Mouse (Mus musculus) heart, embryonic 13.5 days (tissue): ENCODE measurements around the gene 1700012B07Rik. TPM values are rescaled to one million over a fixed set of nuclear protein-coding genes. Genes with fewer than 3 reads are reported as not detected.

Experiments
- ATAC-seq: fragments of 200-750 bp; cut with Nextera tagmentation; 2 replicates; pipeline ENCODE4 v1.8.0; 2017; ENCODE audit warnings: moderate TSS enrichment; ENCODE audit not compliant: insufficient number of reproducible peaks, low FRiP score, low TSS enrichment; ENCODE audit errors: extremely low read depth
- H3K27ac ChIP-seq: fragments of 300-500 bp; sonication (generic); replicated peaks from 2 replicates; pipeline ENCODE4 v1.5.1; 2015; ENCODE audit warnings: moderate library complexity, mild to moderate bottlenecking, inconsistent platforms
- H3K27me3 ChIP-seq: fragments of 300-500 bp; sonication (generic); replicated peaks from 2 replicates; pipeline ENCODE4 v1.6.1; 2015; ENCODE audit warnings: mild to moderate bottlenecking, inconsistent platforms
- H3K36me3 ChIP-seq: fragments of 300-500 bp; sonication (generic); 2 replicates; pipeline ENCODE4 v1.6.1; 2015; ENCODE audit warnings: mild to moderate bottlenecking, inconsistent platforms
- H3K4me1 ChIP-seq: fragments of 300-500 bp; sonication (generic); 2 replicates; pipeline ENCODE4 v1.6.1; 2015; ENCODE audit warnings: inconsistent platforms
- H3K4me2 ChIP-seq: fragments of 300-500 bp; sonication (generic); 2 replicates; pipeline ENCODE4 v1.6.1; 2015; ENCODE audit warnings: inconsistent platforms, mild to moderate bottlenecking, moderate library complexity
- H3K4me3 ChIP-seq: fragments of 300-500 bp; sonication (generic); 2 replicates; pipeline ENCODE4 v1.5.1; 2015; ENCODE audit warnings: moderate library complexity, mild to moderate bottlenecking, inconsistent platforms
- H3K9ac ChIP-seq: fragments of 300-500 bp; sonication (generic); 2 replicates; pipeline ENCODE4 v1.6.1; 2015; ENCODE audit warnings: inconsistent platforms, mild to moderate bottlenecking, moderate library complexity
- H3K9me3 ChIP-seq: fragments of 300-500 bp; sonication (generic); 2 replicates; pipeline ENCODE4 v1.6.1; 2016; ENCODE audit warnings: inconsistent platforms
- WGBS: fragments of 180-500 bp; shearing (Covaris S2); methylation state at CpG from one replicate; pipeline ENCODE4 v1.1.7; 2015; ENCODE audit warnings: mixed read lengths; 5-methylcytosine and 5-hydroxymethylcytosine counted together
- polyA plus RNA-seq: library from polyadenylated mRNA; unstranded; fragments of >200 nt; fragmentation: Nextera tagmentation; extraction: Ambion mirVana; gene quantifications from 2 replicates; pipeline ENCODE4 v1.2.1, GENCODE M21; 2015

1700012B07Rik gene
- polyA plus RNA-seq, 1 experiment from 2014 or later: not detected

DNA sequence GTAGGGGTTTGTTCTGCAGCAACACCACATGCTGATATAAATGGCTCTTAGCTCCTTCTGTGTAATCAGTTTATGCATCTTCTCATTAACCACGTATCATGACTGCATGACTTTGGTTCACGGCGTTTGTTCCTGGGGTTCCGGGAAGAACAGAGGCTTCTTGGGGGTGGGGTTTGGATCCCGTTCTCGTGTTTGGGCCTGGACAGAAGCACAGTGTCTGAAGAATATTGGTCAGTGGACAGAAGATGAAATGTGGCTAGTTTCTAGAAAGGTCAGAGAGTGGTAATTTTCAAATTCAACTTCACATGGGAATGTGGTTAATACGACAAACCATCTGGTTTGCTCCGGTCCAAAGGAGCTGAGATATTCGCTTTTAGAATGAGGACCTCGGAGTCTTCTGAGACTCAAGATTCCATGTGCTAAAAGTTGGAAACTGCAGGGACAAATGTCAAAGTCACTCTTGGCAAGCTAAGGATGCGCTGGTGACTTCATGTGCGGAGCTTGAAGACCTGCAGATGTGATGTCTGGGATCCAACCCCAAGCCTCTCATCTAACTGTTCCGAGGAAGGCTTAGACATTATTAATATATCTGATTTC, 35.3 kb downstream of the 1700012B07Rik start:
- Histone ChIP-seq H3K27ac (no peak overlapping the region), H3K27me3 (no peaks in the 10 kb centered on the region), H3K4me2 (no peak overlapping the region), H3K9ac (no peak overlapping the region), H3K4me3 (no peak overlapping the region), H3K4me1 (no peaks in the 10 kb centered on the region), H3K36me3 (no peaks in the 10 kb centered on the region), H3K9me3 (no peaks in the 10 kb centered on the region)
- ATAC-seq: no peak
- WGBS: 83% methylated on average over 13 of the region's 13 CpGs

DNA sequence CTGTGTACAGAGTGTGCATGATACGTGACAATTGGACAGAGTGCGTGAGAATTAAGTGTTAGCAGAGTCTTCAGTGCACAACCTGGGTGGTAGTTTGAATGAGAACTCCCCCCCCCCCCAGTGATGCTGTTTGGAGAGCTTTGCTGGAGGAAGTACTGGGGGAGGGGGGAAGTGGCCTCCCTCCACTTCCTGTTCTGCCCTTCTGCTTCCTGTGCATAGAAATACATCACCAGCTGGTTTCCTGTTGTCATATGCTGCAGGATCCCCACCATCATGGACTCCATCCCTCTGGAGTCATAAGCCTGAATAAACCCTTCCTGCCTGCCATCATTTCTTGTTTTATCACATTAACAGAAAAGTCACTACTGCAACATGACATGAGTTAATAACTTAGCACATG, 35.9 kb downstream of the 1700012B07Rik start:
- H3K27me3 ChIP-seq: no peaks in the 10 kb centered on the region
- WGBS: 90% methylated on average over 2 of the region's 2 CpGs
- no peak overlapping the region for H3K27ac ChIP-seq
- no peaks in the 10 kb centered on the region for H3K36me3 ChIP-seq
- H3K4me3 ChIP-seq: no peak overlapping the region
- no peaks in the 10 kb centered on the region for H3K9me3 ChIP-seq
- no peak overlapping the region for H3K4me2 ChIP-seq
- H3K4me1 ChIP-seq: no peaks in the 10 kb centered on the region
- H3K9ac ChIP-seq: no peak overlapping the region
- no peak for ATAC-seq

DNA sequence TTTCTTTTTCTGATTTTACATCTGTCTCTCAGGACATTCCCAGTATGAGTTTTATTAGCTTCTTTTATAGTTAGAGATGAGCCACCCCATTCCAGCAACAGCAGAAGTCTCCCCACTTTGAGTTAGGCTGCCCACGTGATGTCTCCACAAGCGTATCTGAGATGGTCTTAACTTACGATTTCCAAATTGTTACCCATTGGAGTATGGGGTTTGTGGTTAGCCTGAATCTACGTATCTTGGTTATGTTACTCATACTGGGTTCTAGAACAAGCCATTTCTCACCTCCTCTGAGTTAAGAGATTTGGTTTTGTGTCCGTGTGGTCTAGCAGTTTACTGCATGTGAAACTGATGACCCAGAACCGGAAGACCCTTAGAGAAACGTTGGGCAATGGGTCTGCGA, 37.6 kb downstream of the 1700012B07Rik start:
- Histone ChIP-seq H3K9me3 (no peaks in the 10 kb centered on the region), H3K27me3 (no peaks in the 10 kb centered on the region), H3K27ac (no peak overlapping the region), H3K9ac (no peak overlapping the region), H3K4me1 (no peaks in the 10 kb centered on the region), H3K4me2 (no peak overlapping the region), H3K4me3 (no peak overlapping the region), H3K36me3 (no peaks in the 10 kb centered on the region)
- no peak for ATAC-seq
- WGBS: 81% methylated on average over 8 of the region's 8 CpGs

DNA sequence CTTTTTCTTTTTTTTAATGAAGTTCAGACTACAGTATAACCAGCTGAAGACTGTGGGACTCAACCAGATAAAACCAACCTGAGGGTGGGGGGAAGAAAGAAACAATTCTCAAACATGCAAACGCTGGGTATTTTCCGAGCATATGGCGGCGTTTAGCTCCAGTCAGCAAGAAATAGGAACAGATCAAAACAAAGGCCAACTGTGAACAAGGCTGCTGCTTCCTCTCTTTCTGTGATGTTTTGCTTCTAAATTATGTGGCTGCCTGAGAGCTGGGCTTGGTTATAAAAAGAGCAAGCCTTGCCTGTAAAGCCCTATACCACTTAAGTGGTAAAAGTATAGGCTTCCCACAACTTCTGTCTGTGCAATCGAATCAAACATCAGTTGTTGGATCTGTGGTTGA, 42.5 kb downstream of the 1700012B07Rik start:
- ATAC-seq: no peak
- H3K4me2 ChIP-seq: no peak overlapping the region
- H3K9ac ChIP-seq: no peak overlapping the region
- no peak overlapping the region for H3K27ac ChIP-seq
- no peaks in the 10 kb centered on the region for H3K4me1 ChIP-seq
- no peaks in the 10 kb centered on the region for H3K9me3 ChIP-seq
- 84% methylated on average over 5 of the region's 5 CpGs for WGBS
- H3K4me3 ChIP-seq: no peak overlapping the region
- no peaks in the 10 kb centered on the region for H3K27me3 ChIP-seq
- no peaks in the 10 kb centered on the region for H3K36me3 ChIP-seq

DNA sequence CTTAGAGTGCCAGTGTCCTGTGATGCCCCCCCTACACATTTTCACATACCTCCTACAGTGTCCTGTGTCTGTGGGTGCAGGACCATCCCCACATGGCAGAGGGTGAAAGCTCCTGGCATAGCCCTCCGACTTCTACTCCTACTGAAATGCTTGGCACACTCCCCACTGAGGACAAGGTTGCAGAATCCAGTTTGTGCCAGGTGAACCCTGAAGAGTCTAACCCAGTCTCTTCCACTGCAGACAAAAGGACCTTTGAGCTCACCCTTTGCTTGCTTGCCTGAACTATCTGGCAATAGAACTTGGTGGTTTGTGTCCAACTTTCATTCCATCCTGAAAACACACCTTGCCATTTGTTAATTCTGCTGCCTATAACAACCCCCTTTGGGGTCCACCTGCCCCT, 56.5 kb downstream of the 1700012B07Rik start:
- Histone ChIP-seq H3K36me3 (no peaks in the 10 kb centered on the region), H3K4me2 (no peak overlapping the region), H3K27ac (no peak overlapping the region), H3K4me3 (no peak overlapping the region), H3K9me3 (no peaks in the 10 kb centered on the region), H3K9ac (no peak overlapping the region), H3K27me3 (no peaks in the 10 kb centered on the region), H3K4me1 (no peaks in the 10 kb centered on the region)
- WGBS: 74% methylated on average over 1 of the region's 1 CpGs
- ATAC-seq: no peak

DNA sequence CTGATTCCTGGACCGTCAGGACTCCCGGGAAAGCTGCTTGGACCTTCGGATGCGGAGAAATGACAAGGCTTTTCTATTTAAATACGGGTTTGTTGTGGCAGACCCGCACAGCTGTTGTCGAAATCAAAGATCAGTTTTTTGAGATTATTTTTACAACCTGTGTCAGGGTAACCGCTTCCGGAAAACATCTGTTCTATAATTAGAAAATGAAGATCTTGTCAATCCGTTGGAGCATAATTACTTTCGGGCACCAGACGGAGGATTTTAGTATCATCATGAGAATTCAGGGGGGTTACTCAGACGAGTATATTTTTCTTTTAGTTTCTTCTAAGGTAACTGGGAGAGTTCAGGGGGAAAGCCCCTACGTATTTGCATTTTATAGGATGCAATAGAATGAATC, 57.7 kb downstream of the 1700012B07Rik start:
- 77% methylated on average over 14 of the region's 14 CpGs for WGBS
- Histone ChIP-seq H3K4me2 (no peak overlapping the region), H3K9me3 (no peaks in the 10 kb centered on the region), H3K27ac (no peak overlapping the region), H3K4me1 (no peaks in the 10 kb centered on the region), H3K27me3 (no peaks in the 10 kb centered on the region), H3K9ac (no peak overlapping the region), H3K4me3 (no peak overlapping the region), H3K36me3 (no peaks in the 10 kb centered on the region)
- no peak for ATAC-seq

DNA sequence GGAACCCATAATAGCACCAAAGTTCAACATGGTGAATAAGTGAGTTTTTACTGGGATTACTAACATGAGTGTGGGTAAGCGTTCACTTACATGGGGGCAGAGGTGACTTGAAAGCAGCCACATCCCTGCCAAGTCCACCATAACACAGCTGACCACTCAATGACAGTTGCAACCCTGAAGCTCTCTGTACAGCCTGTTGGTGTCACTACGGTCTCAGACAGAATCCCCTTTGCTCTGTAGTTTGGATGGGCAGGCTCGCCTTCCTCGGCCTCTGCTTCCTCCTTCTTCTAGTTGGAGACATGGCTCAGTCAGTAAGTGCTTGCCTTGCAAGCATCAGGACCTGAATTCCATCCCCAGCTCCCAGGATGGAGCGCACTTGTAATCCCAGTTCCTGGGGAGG, 58.8 kb downstream of the 1700012B07Rik start:
- Histone ChIP-seq H3K4me2 (no peak overlapping the region), H3K4me3 (no peak overlapping the region), H3K9ac (no peak overlapping the region), H3K27me3 (no peaks in the 10 kb centered on the region), H3K27ac (no peak overlapping the region), H3K9me3 (no peaks in the 10 kb centered on the region), H3K4me1 (no peaks in the 10 kb centered on the region), H3K36me3 (no peaks in the 10 kb centered on the region)
- no peak for ATAC-seq
- WGBS: 70% methylated on average over 5 of the region's 5 CpGs

DNA sequence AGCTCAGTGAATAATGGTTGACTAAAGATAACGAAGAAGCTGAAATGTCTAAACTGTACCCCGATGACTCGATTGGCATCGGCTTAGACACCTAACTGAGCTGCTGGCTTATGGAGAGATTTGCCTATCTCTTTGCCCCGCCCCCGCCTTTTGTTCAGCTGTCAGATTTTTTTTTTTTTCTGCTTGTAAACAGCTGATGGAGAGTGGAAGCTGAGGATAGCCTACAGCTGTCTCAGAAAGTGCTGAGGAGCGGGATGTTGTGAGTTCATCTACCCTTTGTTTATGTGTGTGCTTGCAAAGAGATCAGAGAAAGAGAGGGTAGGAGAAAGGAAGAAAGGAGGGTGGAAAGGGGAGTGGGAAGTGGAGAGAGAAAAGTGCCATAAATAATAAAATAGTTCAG, 67.8 kb downstream of the 1700012B07Rik start:
- Histone ChIP-seq H3K4me2 (no peak overlapping the region), H3K9ac (no peak overlapping the region), H3K9me3 (no peaks in the 10 kb centered on the region), H3K4me1 (no peaks in the 10 kb centered on the region), H3K36me3 (no peaks in the 10 kb centered on the region), H3K4me3 (no peak overlapping the region), H3K27me3 (no peaks in the 10 kb centered on the region), H3K27ac (no peak overlapping the region)
- 77% methylated on average over 7 of the region's 7 CpGs for WGBS
- no peak for ATAC-seq

DNA sequence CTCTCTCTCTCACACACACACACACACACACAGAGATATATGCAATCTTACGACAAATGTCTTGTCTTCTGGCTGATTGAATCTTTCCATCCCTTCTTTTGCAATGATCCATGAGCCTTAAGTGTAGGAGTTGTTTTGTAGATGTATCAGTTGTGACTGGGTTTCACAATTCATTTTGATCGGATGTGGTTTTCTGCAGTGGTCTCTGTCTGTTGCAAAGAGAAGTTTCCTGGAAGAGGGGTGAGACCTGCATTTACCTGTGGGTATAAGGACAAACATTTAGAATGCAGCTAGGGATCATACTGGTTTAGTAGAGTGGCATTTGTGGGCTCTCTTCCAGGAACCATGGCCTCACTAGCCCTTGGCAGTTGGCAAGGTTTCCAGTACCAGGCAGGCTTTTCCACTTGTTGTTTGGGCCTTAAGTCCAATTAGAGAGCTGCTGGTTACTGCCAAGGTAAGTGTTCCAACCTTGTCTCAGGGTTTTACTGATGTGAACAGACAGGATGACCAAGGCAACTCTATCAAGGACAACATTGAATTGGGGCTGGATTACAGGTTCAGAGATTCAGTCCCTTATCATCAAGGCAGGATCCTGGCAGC, 69.1 kb downstream of the 1700012B07Rik start:
- 76% methylated on average over 2 of the region's 2 CpGs for WGBS
- H3K27me3 ChIP-seq: no peaks in the 10 kb centered on the region
- H3K4me3 ChIP-seq: no peak overlapping the region
- H3K4me2 ChIP-seq: no peak overlapping the region
- no peak for ATAC-seq
- no peak overlapping the region for H3K9ac ChIP-seq
- no peaks in the 10 kb centered on the region for H3K36me3 ChIP-seq
- no peaks in the 10 kb centered on the region for H3K4me1 ChIP-seq
- H3K9me3 ChIP-seq: no peaks in the 10 kb centered on the region
- H3K27ac ChIP-seq: no peak overlapping the region

DNA sequence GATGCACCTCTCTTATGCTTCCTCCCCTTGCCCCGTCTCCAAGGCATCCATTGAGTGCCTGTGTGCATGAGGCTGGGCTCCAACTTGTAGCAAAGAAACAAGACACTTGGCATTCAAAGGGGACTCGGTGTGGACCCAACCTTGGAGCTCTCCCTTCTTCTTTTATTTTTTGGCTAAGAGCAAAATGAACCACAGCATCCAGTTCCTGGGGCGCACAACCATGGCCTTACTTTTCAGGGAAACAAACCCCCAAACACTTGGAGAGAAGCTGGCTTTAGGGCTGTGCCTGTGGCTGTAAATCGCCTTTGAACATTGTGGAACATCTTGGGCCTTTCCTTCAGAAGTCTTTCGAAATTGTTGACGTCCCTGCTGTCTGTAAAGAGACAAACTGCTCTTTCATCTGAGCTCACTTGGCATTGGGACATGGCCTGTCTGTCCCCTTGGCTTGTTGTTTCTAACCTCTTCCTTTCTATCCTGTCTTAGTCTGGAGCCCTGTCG, 73.7 kb downstream of the 1700012B07Rik start:
- 76% methylated on average over 7 of the region's 7 CpGs for WGBS
- Histone ChIP-seq H3K27ac (no peak overlapping the region), H3K27me3 (no peaks in the 10 kb centered on the region)

DNA sequence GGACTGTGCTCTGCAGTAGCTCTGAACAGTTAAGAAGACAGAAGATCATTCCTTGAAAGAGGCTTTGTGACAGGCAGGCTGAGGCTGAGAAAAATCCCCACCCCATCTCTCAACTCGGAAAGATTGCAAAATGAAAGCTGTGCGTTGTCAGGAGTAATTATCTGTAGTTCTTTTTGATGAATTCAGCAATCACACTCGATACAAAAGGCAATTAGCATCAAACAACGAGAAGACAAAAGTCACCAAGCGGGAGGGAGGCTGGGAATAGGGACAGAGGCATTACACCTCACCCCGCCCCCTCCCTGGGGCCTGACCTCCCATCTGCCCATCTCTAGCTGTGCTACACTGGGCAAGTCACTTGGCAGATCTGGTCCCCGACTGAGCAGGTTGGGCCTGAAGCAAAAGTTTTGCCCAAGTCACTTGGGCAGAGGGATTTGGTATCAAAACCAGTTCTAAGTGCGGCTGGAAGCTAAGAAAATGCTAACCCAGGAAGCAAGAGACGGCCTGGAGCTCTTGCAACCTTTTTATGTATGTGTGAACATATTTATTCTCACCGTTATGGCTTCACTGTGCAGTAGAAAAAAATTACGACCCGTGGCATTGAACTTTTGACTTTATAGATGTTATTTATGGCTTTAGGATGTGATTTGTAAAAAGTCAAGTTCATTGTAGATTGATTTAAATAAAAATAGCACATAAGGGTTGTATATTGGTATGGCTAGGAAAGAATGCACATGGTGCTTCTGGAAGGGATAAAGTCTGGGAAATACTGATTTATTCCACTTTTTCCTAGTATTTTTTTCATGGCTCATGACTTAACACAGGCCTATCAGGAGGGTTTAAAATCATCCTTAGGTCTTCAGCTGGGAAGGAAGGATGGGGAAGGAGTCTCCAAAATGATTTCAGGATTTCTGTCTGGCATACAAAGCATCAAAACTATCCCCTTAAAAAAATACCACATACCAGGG, 75.9 kb downstream of the 1700012B07Rik start:
- Histone ChIP-seq H3K9ac (no peak overlapping the region), H3K9me3 (no peaks in the 10 kb centered on the region), H3K27ac (no peak overlapping the region), H3K4me2 (no peak overlapping the region), H3K4me1 (no peaks in the 10 kb centered on the region), H3K36me3 (no peaks in the 10 kb centered on the region), H3K4me3 (no peak overlapping the region), H3K27me3 (no peaks in the 10 kb centered on the region)
- 59% methylated on average over 12 of the region's 12 CpGs for WGBS
- ATAC-seq: no peak

More for the DNA sequence above, 73.7 kb downstream of the 1700012B07Rik start:
- no peak overlapping the region for H3K9ac ChIP-seq
- no peaks in the 10 kb centered on the region for H3K36me3 ChIP-seq
- no peaks in the 10 kb centered on the region for H3K9me3 ChIP-seq
- no peak overlapping the region for H3K4me3 ChIP-seq
- no peak for ATAC-seq
- no peaks in the 10 kb centered on the region for H3K4me1 ChIP-seq
- no peak overlapping the region for H3K4me2 ChIP-seq
